Mouse (Mus musculus) limb, embryonic 15.5 days (tissue): Measurements from ENCODE around the gene Nod1. TPM values are rescaled to one million over a fixed set of nuclear protein-coding genes. Genes with fewer than 3 reads are reported as not detected.

Source experiments
- ATAC-seq: fragments of 200-750 bp; cut with Nextera tagmentation; 2 replicates; pipeline ENCODE4 v1.8.0; 2017; ENCODE audit warnings: low read depth, moderate TSS enrichment; ENCODE audit not compliant: insufficient number of reproducible peaks, low FRiP score, low TSS enrichment
- H3K27ac ChIP-seq: fragments of 300-500 bp; sonication (generic); 2 replicates; pipeline ENCODE4 v1.5.1; 2015; ENCODE audit warnings: moderate library complexity, mild to moderate bottlenecking, inconsistent platforms
- H3K27me3 ChIP-seq: fragments of 300-500 bp; sonication (generic); 2 replicates; pipeline ENCODE4 v1.6.1; 2015; ENCODE audit warnings: inconsistent platforms
- H3K36me3 ChIP-seq: fragments of 300-500 bp; sonication (generic); 2 replicates; pipeline ENCODE4 v1.6.1; 2015; ENCODE audit warnings: inconsistent platforms
- H3K4me1 ChIP-seq: fragments of 300-500 bp; sonication (generic); 2 replicates; pipeline ENCODE4 v1.6.1; 2015; ENCODE audit warnings: inconsistent platforms
- H3K4me2 ChIP-seq: fragments of 300-500 bp; sonication (generic); 2 replicates; pipeline ENCODE4 v1.6.1; 2015; ENCODE audit warnings: mild to moderate bottlenecking, inconsistent platforms
- H3K4me3 ChIP-seq: fragments of 300-500 bp; sonication (generic); 2 replicates; pipeline ENCODE4 v1.5.1; 2015; ENCODE audit warnings: mild to moderate bottlenecking, inconsistent platforms
- H3K9ac ChIP-seq: fragments of 300-500 bp; sonication (generic); 2 replicates; pipeline ENCODE4 v1.6.1; 2015; ENCODE audit warnings: inconsistent platforms
- H3K9me3 ChIP-seq: fragments of 300-500 bp; sonication (generic); 2 replicates; pipeline ENCODE4 v1.6.1; 2016; ENCODE audit warnings: inconsistent platforms
- WGBS: fragments of 180-500 bp; shearing (Covaris S2); methylation state at CpG from one replicate; pipeline ENCODE4 v1.1.7; 2015; 5-methylcytosine and 5-hydroxymethylcytosine counted together
- polyA plus RNA-seq: library from polyadenylated mRNA; unstranded; fragments of >200 nt; fragmentation: Nextera tagmentation; extraction: Ambion mirVana; gene quantifications from 2 replicates; pipeline ENCODE4 v1.2.1, GENCODE M21; 2015

Nod1 gene
- polyA plus RNA-seq, 1 experiment from 2014 or later = 13.3 TPM

DNA sequence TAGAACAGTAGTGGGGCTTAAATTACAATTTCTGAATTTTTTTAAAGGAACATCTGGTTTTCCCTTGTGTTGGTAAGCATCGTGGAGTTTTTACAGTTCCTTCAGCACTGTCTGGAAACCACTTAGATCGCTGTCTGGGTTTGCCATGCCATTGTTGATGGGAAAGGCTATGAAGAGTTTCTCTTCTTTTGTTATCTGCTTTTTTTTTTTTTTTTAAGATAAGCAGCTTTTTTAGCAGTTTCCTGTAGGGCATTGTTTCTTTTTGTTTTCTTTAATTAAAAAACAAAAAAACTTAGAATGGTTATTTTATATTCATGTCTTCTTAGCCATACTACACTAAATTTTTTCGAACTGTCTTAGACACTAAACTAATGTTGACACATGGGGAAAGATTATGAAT, 94.8 kb downstream of the Nod1 start:
- WGBS = 65% methylated on average over 3 of the region's 3 CpGs
- Histone ChIP-seq H3K27me3 (no peaks in the 10 kb centered on the region), H3K4me1 (no peaks in the 10 kb centered on the region), H3K9me3 (no peaks in the 10 kb centered on the region), H3K4me2 (no peak overlapping the region), H3K36me3 (peaks cover 4% of the 10 kb centered on the region; the same call in 1 of the 2 replicates), H3K27ac (no peak overlapping the region), H3K9ac (no peak overlapping the region), H3K4me3 (no peak overlapping the region)
- no peak for ATAC-seq

DNA sequence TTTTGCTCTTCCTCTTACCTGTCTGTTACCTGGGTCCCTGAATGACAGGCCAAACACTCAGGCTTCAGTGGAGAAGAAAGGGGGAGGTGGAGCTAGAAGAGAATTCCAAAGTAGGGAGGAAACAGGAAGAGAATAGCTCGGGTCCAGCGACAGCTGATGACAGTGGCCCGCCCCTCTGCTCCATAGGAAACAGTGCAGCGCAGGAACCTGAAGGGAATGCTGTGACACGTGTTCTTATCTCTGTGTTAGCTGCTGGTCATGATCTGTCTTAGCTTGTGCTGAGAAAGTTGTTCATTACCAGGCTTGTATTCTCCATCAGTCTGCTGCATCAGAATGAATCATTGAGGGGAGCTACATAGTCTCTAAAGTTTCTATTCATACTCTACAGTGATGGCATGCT, 95.6 kb downstream of the Nod1 start:
- no peak overlapping the region for H3K27ac ChIP-seq
- H3K9me3 ChIP-seq = no peaks in the 10 kb centered on the region
- no peak for ATAC-seq
- H3K4me1 ChIP-seq = no peaks in the 10 kb centered on the region
- no peaks in the 10 kb centered on the region for H3K27me3 ChIP-seq
- WGBS = 46% methylated on average over 5 of the region's 5 CpGs
- peaks cover 4% of the 10 kb centered on the region; the same call in 1 of the 2 replicates for H3K36me3 ChIP-seq
- H3K9ac ChIP-seq = no peak overlapping the region
- H3K4me2 ChIP-seq = no peak overlapping the region
- no peak overlapping the region for H3K4me3 ChIP-seq

Other genes with a start within 250 kb of the Nod1 start
- 3.5 and 4.8 TPM in 2 replicates for gene Znrf2, start 155.7 kb downstream of the Nod1 start, polyA plus RNA-seq
- 31.1 and 37.6 TPM in 2 replicates for gene Ggct, start 20.3 kb upstream of the Nod1 start, polyA plus RNA-seq
- gene Gars, start 65.4 kb upstream of the Nod1 start, polyA plus RNA-seq = 149 and 156 TPM in 2 replicates
- gene Crhr2, start 160.4 kb upstream of the Nod1 start, polyA plus RNA-seq = 0.20 and 0.42 TPM in 2 replicates
- gene Inmt, start 202.4 kb upstream of the Nod1 start, polyA plus RNA-seq = 0.18 and 0.38 TPM in 2 replicates
- 15.0 and 15.2 TPM in 2 replicates for gene Mindy4, start 230.8 kb upstream of the Nod1 start, polyA plus RNA-seq